Mouse (Mus musculus): ENCODE data around the gene Agtpbp1.

Gene Agtpbp1

GRCm38 (mm10) chr13:59423871-59424270 lies 161.2 kb downstream of the Agtpbp1 start:
- no peak for DNase-seq (ENCODE audit: low spot score)

DNA sequence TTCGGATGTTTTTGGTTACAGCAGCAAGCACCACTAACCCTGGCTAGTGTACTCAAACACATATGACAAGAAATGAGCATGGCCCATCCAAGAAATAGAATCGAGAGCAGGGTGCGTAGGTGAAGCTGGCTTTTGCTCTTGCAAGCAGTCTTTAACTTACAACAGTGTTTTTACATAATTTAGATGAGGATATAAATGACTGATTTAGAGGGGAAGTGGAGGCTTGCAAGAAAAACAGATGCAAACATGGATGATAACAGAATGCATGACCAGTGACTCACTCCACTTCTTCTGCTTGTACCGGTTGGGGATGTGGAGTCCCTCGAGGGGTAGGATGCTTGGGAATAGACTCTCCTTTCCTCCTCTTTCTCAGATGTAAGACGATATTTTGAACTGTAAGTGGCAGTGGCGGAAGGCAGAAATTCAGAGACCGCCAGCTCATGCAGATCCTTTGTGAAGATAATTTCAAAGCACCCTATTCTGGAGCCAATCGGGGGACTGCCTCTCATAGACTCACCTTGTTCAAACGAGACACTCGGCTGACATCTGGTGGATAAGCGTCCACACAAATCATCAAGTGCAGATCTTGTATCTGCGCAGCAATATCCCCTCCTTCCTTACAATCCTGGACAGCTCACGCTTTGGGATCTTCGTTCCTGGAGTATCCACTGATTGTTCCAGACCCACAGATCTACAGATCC lies 168.3 kb downstream of the Agtpbp1 start:
- no peak for DNase-seq (ENCODE audit: low spot score)

DNA sequence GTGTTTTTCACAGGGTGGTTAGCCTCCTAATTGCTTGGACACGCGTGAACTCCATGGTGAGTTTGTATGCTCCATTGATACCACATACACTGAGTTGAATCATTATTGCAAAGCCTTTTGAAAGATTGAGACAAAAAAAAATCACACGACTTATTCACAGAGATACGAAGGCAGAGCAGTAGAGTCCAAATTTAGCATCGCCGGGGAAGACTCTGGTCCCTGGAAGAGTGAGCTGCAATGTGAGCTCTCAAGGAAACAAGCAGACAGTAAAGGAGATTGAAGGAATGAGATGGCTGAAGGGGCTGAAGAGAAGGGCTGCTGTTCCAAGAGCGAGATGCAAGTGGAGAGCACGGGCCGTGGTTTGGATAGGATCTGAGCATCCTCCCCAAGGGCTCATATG lies 171.1 kb downstream of the Agtpbp1 start:
- no peak for DNase-seq (ENCODE audit: low spot score)

- DNase-seq (ENCODE audit: low spot score) = no peak
Measured at GRCm38 (mm10) chr13:59412672-59413071, 172.4 kb downstream of the Agtpbp1 start.

- no peak for DNase-seq (ENCODE audit: low spot score)
Measured at GRCm38 (mm10) chr13:59407182-59407581, 177.8 kb downstream of the Agtpbp1 start.

- no peak for DNase-seq (ENCODE audit: low spot score)
Measured at GRCm38 (mm10) chr13:59402026-59402775, 182.8 kb downstream of the Agtpbp1 start.

DNA sequence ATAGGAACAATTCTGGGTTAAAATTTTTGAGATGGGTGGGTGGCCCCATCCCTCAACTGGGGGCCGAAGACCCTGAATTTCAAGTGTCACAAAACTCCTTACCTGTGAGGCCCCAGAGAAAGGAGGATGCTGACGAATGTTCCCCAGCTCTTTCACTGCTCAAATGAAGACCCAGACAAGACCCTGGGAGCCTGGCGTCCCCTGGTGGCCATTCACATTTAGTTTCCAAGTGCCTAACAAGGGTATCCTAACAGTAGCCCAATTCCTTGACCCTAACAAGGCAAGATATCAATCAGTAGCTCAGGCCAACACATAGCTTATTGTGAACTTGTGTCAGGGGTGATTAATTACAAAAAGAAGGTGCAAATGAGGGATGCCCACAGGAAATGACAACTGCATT lies 187.5 kb downstream of the Agtpbp1 start:
- no peak for DNase-seq (ENCODE audit: low spot score)
